Mouse (Mus musculus) liver, adult 2 months (tissue): Measurements from ENCODE around the gene Cbx8. TPM values are rescaled to one million over a fixed set of nuclear protein-coding genes. Genes with fewer than 3 reads are reported as not detected.

ENCODE experiments used
- DNase-seq: peaks from one replicate; pipeline ENCODE4 v3.0.0-alpha.2; 2011; ENCODE audit warnings: low read depth, low spot score; ENCODE audit errors: extremely low read depth
- H3K27ac ChIP-seq: fragments of 200-500 bp; replicated peaks from 2 replicates; pipeline ENCODE4 v1.5.1; 2012; ENCODE audit warnings: low read depth, mild to moderate bottlenecking, control low read depth, inconsistent platforms, low read length; ENCODE audit not compliant: insufficient read depth
- H3K27me3 ChIP-seq: fragments of 200-500 bp; 2 replicates; pipeline ENCODE4 v1.6.1; 2012; ENCODE audit warnings: mild to moderate bottlenecking, moderate library complexity, low read length, inconsistent platforms; ENCODE audit not compliant: control insufficient read depth, insufficient read depth
- H3K36me3 ChIP-seq: fragments of 200-500 bp; 2 replicates; pipeline ENCODE4 v1.6.1; 2012; ENCODE audit warnings: low read length, inconsistent platforms; ENCODE audit not compliant: control insufficient read depth, insufficient read depth
- H3K4me1 ChIP-seq: fragments of 200-500 bp; 2 replicates; pipeline ENCODE4 v1.6.1; 2011; ENCODE audit warnings: low read length; ENCODE audit not compliant: control insufficient read depth, insufficient read depth
- H3K4me3 ChIP-seq: fragments of 200-500 bp; 2 replicates; pipeline ENCODE4 v1.5.1; 2011; ENCODE audit warnings: low read depth, mild to moderate bottlenecking, control low read depth, low read length, moderate library complexity; ENCODE audit not compliant: insufficient read depth
- H3K79me2 ChIP-seq: fragments of 200-500 bp; 2 replicates; pipeline ENCODE4 v1.6.1; 2012; ENCODE audit warnings: inconsistent platforms, mild to moderate bottlenecking, low read length, moderate library complexity; ENCODE audit not compliant: control insufficient read depth, insufficient read depth
- H3K9ac ChIP-seq: fragments of 200-500 bp; 2 replicates; pipeline ENCODE4 v1.6.1; 2012; ENCODE audit warnings: low read depth, mild to moderate bottlenecking, control low read depth, inconsistent platforms, low read length
- CTCF ChIP-seq: fragments of 200-500 bp; IDR thresholded peaks from 2 replicates; pipeline ENCODE4 v1.5.1; 2011; ENCODE audit warnings: low read depth, low read length, control low read depth
- POLR2A ChIP-seq: fragments of 200-500 bp; IDR thresholded peaks from 2 replicates; pipeline ENCODE4 v1.6.1; 2011; ENCODE audit warnings: low read length, control low read depth; ENCODE audit not compliant: insufficient read depth; ENCODE audit errors: extremely low read depth
- WGBS: fragments of 180-500 bp; shearing (Covaris S2); methylation state at CpG from one replicate; pipeline ENCODE4 v1.1.7; 2018; 5-methylcytosine and 5-hydroxymethylcytosine counted together
- polyA plus RNA-seq: library from polyadenylated mRNA; depleted of rRNA; stranded (reverse); fragments of >200 nt; gene quantifications from 2 replicates; pipeline ENCODE4 v1.2.3, GENCODE M21; 2012
- total RNA-seq: library from RNA; depleted of rRNA; stranded (reverse); fragments of >200 nt; gene quantifications from 2 replicates; pipeline ENCODE4 v1.2.3, GENCODE M21; 2014

Gene Cbx8
- total and polyA plus RNA-seq, 2 experiments: 1.7 to 5.1 TPM

DNA sequence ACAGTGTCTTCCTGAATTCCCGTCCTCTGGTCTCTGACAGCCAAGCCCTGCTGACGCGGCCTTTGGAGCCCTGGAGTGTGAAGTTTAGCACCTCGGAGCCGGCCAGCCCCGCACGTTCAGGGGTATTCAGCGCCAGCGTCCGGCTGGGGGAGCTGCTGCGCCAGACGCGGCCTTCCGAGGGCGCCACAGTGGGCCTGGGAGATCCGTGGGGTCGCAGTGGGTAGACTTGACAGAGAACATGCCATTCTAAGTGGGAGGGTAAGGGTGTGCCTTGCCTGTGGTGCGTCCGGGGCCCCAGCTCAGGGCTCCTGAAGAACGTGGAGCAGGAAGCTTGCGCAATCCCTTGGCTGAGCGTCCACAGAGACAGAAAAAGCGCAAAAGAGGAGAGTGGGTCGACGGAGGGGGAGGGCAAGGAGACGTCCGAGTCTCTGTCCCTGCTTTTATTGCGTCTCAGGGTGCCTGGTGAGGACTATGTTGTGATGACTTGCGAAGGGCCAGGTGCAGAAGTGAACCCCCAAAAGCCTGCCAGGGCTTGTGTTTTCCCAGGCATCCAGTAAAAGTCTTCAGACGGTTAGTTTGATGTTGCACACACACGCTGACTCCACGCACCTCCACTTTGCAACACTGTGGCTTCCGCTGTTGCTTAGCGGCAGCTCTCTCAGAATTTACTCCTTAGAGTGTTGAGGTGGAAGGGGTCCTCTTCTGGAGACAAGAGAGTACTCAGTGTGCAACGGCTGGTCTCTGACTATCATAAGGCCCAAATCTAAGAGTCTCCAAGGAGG, 46.7 kb upstream of the Cbx8 start:
- peak; percentile 68 for DNase-seq
- Histone ChIP-seq H3K4me1 (peaks cover 23% of the 10 kb centered on the region), H3K79me2 (peaks cover 10% of the 10 kb centered on the region; the same call in 1 of the 2 replicates), H3K27me3 (no peaks in the 10 kb centered on the region), H3K4me3 (peak overlapping the region; percentile 9; the same call in 1 of the 2 replicates), H3K27ac (no peak overlapping the region), H3K9ac (peak overlapping the region; percentile 22; the same call in 1 of the 2 replicates), H3K36me3 (no peaks in the 10 kb centered on the region)
- WGBS: 11% methylated on average over 35 of the region's 35 CpGs
- TF ChIP-seq CTCF (peak; percentile 31), POLR2A (no peak)

DNA sequence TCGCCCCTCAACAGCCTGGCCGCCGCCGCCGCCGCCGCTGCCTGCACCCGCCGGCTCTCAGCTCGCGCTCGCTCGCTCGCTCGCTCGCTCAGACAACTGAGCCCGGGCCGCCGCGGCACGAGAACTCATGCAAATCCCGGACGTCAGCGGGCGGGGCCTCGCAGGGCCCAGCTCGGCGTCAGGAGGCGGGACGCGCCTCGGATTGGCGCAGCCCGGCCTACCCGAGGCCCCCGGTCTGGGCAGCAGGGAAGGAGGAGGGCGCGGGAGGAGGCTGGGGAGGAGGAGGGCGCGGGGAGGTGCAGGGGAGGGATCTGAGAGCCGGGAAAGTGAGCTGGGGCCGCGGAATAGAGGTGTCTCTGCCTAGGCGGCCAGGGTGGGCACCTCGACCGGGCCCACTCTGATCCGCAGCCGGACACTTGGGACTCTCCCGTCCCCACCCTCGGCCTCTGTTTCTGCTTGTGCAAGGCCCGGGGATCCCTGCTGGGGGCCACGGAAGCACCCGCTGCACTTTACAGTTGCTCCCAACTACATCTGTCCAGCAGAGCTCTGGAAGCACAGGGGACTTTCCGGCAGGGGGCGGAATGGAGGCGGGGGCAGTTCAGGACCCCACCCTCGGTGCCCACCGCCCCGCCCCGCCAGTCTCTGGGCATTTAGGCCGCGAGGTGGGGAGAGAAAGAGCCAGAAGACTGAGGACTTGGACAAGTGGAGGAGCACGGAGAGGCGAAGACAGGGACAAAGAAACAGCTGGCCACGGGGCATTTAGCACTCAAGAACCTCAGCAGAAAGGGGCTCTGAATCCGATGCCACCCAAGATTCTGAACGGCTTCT, 45.6 kb upstream of the Cbx8 start, which contains the start of gene Cbx4:
Cbx4 (minus strand) TSS at position 78 of the 828 bp plus-strand sequence.
- H3K27ac ChIP-seq: peak within 1 kb of the TSS; percentile 90
- no peaks in the 10 kb centered on the region for H3K27me3 ChIP-seq
- peak; percentile 83 for DNase-seq
- TF ChIP-seq POLR2A (peak; percentile 83), CTCF (peak; percentile 64)
- no peaks in the 10 kb centered on the region; the same call in 1 of the 2 replicates for H3K36me3 ChIP-seq
- 3% methylated on average over 62 of the region's 67 CpGs for WGBS
- H3K4me3 ChIP-seq: peak within 1 kb of the TSS; percentile 99
- peak within 1 kb of the TSS; percentile 100 for H3K9ac ChIP-seq
- peaks cover 18% of the 10 kb centered on the region; the same call in 1 of the 2 replicates for H3K79me2 ChIP-seq
- peaks cover 20% of the 10 kb centered on the region for H3K4me1 ChIP-seq

DNA sequence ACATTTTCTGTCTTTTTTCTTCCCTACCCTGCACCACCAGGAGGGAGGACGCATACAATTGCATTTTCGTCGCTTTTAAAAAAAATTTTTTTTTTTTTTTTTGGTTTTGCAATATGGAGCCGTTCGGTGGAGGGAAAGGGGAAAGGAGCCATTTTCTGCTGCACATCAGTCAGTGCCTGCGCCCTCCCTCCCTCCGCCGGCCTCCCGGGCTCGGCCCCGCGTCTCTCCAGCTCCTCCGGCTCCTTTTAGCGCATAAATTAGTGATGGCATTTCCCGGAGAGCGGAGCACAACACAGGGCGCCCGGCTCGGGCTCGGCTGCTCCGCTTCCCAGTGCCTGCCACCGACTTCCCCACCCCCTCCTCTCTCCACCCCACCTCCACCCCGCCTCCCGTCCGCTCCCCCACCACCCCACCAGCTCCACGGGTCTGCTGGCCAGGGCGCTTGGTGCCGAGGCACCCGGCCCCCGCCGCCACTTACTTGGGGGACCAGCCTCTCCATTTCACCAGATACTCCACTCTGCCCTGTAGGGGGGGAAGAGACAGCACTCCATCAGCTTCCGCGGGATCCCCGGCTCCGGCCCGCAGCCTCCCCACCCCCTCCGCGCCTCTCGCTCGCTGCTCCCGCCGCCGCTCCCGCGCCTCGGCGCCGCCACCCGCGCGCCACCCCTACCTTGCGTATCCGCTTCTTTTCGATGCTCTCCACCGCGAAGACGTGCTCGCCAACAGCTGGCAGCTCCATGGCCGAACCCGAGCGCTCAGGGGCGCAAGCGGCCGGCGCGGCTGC, 44.7 kb upstream of the Cbx8 start:
- DNase-seq: peak; percentile 40
- H3K27ac ChIP-seq: peak overlapping the region; percentile 90
- H3K4me1 ChIP-seq: peaks cover 18% of the 10 kb centered on the region
- TF ChIP-seq CTCF (no peak), POLR2A (no peak)
- no peaks in the 10 kb centered on the region; the same call in 1 of the 2 replicates for H3K36me3 ChIP-seq
- peak overlapping the region; percentile 99 for H3K4me3 ChIP-seq
- H3K79me2 ChIP-seq: peaks cover 24% of the 10 kb centered on the region; the same call in 1 of the 2 replicates
- H3K27me3 ChIP-seq: no peaks in the 10 kb centered on the region
- peak overlapping the region; percentile 100 for H3K9ac ChIP-seq
- under 1% methylated on average over 55 of the region's 66 CpGs for WGBS

DNA sequence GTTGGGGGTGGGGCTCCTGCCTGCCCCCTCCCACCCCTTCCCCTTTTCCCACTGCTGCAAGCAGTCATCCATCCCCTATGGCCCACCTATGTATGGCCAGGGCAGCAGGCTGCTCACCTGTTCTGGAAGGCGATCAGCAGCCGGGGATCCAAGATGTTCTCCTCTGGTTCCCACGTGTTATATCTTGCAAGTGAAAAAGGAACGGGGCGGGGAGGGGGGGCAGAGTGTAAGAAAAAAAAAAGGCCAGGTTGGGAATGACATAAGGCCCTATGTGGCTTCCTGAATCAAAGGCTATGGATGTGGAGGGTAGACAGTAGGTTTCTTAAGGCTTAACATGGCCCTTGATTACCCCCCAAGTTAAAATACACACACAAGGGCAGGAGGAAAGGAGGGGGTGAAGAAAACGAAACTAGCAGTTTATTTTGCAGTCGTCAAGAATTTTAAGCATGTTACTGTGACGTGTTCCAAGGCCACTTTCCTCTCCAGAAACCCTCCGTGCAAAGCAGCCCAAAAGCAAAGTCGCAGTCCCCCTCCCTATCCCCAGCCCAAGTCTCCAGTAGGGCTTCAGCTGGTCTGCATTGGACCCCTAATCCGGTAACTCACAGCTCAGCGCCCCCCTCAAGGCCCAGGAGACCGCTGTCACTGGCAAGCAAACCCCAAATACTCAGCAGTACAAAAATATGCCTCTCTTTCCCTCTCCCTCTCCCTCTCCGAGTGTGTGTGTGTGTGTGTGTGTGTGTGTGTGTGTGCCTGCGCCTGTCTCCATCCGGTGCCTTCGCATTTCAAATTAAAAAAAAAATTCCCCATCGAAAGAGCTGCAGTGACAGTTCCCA, 43.9 kb upstream of the Cbx8 start:
- DNase-seq: peak; percentile 42
- Histone ChIP-seq H3K9ac (peak overlapping the region; percentile 100), H3K4me1 (peaks cover 21% of the 10 kb centered on the region), H3K4me3 (peak overlapping the region; percentile 99), H3K79me2 (peaks cover 24% of the 10 kb centered on the region; the same call in 1 of the 2 replicates), H3K36me3 (no peaks in the 10 kb centered on the region; the same call in 1 of the 2 replicates), H3K27ac (peak overlapping the region; percentile 86), H3K27me3 (no peaks in the 10 kb centered on the region)
- TF ChIP-seq CTCF (no peak), POLR2A (no peak)
- 2% methylated on average over 18 of the region's 18 CpGs for WGBS
